Mouse (Mus musculus) kidney, embryonic 14.5 days (tissue): ENCODE data around the gene Stbd1. TPM values are rescaled to one million over a fixed set of nuclear protein-coding genes. Genes with fewer than 3 reads are reported as not detected.

ENCODE experiments used
- ATAC-seq: fragments of 200-750 bp; cut with Nextera tagmentation; 2 replicates; pipeline ENCODE4 v1.8.0; 2017; ENCODE audit warnings: moderate number of reproducible peaks, mild to moderate bottlenecking, moderate TSS enrichment, moderate library complexity; ENCODE audit not compliant: low FRiP score, low TSS enrichment
- H3K27ac ChIP-seq: fragments of 300-500 bp; sonication (generic); 2 replicates; pipeline ENCODE4 v1.5.1; 2014; ENCODE audit warnings: low read depth, mild to moderate bottlenecking, low read length, moderate library complexity, mixed read lengths
- H3K27me3 ChIP-seq: fragments of 300-500 bp; sonication (generic); 2 replicates; pipeline ENCODE4 v1.6.1; 2014; ENCODE audit warnings: mild to moderate bottlenecking, low read length; ENCODE audit not compliant: control insufficient read depth, insufficient read depth
- H3K36me3 ChIP-seq: fragments of 300-500 bp; sonication (generic); 2 replicates; pipeline ENCODE4 v1.6.1; 2014; ENCODE audit warnings: low read length, mixed read lengths; ENCODE audit not compliant: control insufficient read depth, insufficient read depth
- H3K4me1 ChIP-seq: fragments of 300-500 bp; sonication (generic); 2 replicates; pipeline ENCODE4 v1.6.1; 2014; ENCODE audit warnings: low read length, mixed read lengths; ENCODE audit not compliant: control insufficient read depth, insufficient read depth
- H3K4me2 ChIP-seq: fragments of 300-500 bp; sonication (generic); replicated peaks from 2 replicates; pipeline ENCODE4 v1.6.1; 2014; ENCODE audit warnings: low read depth, mild to moderate bottlenecking, low read length
- H3K4me3 ChIP-seq: fragments of 300-500 bp; sonication (generic); 2 replicates; pipeline ENCODE4 v1.5.1; 2014; ENCODE audit warnings: mild to moderate bottlenecking, low read length
- H3K9ac ChIP-seq: fragments of 300-500 bp; sonication (generic); 2 replicates; pipeline ENCODE4 v1.6.1; 2014; ENCODE audit warnings: low read depth, mild to moderate bottlenecking, low read length, moderate library complexity
- H3K9me3 ChIP-seq: fragments of 300-500 bp; sonication (generic); 2 replicates; pipeline ENCODE4 v1.6.1; 2016; ENCODE audit warnings: low read length; ENCODE audit not compliant: control insufficient read depth
- WGBS: fragments of 180-500 bp; shearing (Covaris S2); extraction: QIAGEN DNeasy Blood & Tissue Kit; methylation state at CpG from one replicate; pipeline ENCODE4 v1.1.7; 2014; 5-methylcytosine and 5-hydroxymethylcytosine counted together
- polyA plus RNA-seq: library from polyadenylated mRNA; unstranded; fragments of >200 nt; fragmentation: Nextera tagmentation; extraction: Ambion mirVana; gene quantifications from 2 replicates; pipeline ENCODE4 v1.2.1, GENCODE M21; 2014

The Stbd1 gene
- polyA plus RNA-seq, 1 experiment from 2014 or later, result 22.4 TPM

GRCm38 (mm10) chr5:92579559-92579958 is 23.3 kb upstream of the Stbd1 start:
- Histone ChIP-seq H3K27me3 (no peaks in the 10 kb centered on the region), H3K9me3 (no peaks in the 10 kb centered on the region), H3K27ac (no peak overlapping the region), H3K4me3 (no peak overlapping the region), H3K4me2 (no peak overlapping the region), H3K36me3 (no peaks in the 10 kb centered on the region), H3K9ac (no peak overlapping the region), H3K4me1 (no peaks in the 10 kb centered on the region)
- WGBS, result 85% methylated on average over 14 of the region's 14 CpGs
- ATAC-seq, result no peak

GRCm38 (mm10) chr5:92585932-92586331 is 16.9 kb upstream of the Stbd1 start:
- WGBS, result 50% methylated on average over 10 of the region's 10 CpGs
- Histone ChIP-seq H3K36me3 (no peaks in the 10 kb centered on the region), H3K9me3 (no peaks in the 10 kb centered on the region), H3K27me3 (no peaks in the 10 kb centered on the region), H3K27ac (no peak overlapping the region), H3K9ac (no peak overlapping the region), H3K4me3 (no peak overlapping the region), H3K4me1 (no peaks in the 10 kb centered on the region), H3K4me2 (no peak overlapping the region)
- no peak for ATAC-seq

- WGBS, result 73% methylated on average over 5 of the region's 5 CpGs
- no peak for ATAC-seq
Measured at GRCm38 (mm10) chr5:92595026-92595425, 7.8 kb upstream of the Stbd1 start.

GRCm38 (mm10) chr5:92596865-92597264 is 6.0 kb upstream of the Stbd1 start:
- Histone ChIP-seq H3K27me3 (no peaks in the 10 kb centered on the region; the same call in 1 of the 2 replicates), H3K27ac (no peak overlapping the region), H3K4me2 (no peak overlapping the region), H3K9ac (no peak overlapping the region), H3K36me3 (no peaks in the 10 kb centered on the region), H3K4me1 (no peaks in the 10 kb centered on the region), H3K9me3 (no peaks in the 10 kb centered on the region), H3K4me3 (no peak overlapping the region)
- 89% methylated on average over 8 of the region's 8 CpGs for WGBS
- no peak for ATAC-seq

More at GRCm38 (mm10) chr5:92595026-92595425, 7.8 kb upstream of the Stbd1 start:
- Histone ChIP-seq H3K27me3 (no peaks in the 10 kb centered on the region), H3K4me1 (no peaks in the 10 kb centered on the region), H3K27ac (no peak overlapping the region), H3K9me3 (no peaks in the 10 kb centered on the region), H3K9ac (no peak overlapping the region), H3K36me3 (no peaks in the 10 kb centered on the region), H3K4me3 (no peak overlapping the region), H3K4me2 (no peak overlapping the region)

DNA sequence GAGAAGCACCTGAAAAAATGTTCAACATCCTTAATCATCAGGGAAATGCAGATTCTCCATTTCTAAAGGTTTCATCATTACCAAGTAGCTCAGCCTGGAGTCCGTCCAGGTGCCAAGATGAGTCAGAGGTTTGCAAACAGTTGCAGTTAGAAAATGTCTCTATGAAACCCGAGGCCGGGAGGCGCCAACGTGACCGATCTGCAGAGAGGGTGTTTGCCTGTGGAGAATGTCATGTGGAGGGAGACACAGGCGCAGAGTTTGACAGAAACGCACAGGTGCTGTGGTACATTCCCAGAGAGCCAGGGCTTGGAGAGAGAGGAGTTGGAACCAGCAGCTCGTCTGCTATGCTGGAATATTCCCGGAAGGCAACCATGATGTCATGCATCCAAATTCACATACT is 3.8 kb upstream of the Stbd1 start:
- Histone ChIP-seq H3K27ac (no peak overlapping the region), H3K4me2 (no peak overlapping the region), H3K9me3 (no peaks in the 10 kb centered on the region), H3K27me3 (no peaks in the 10 kb centered on the region; the same call in 1 of the 2 replicates), H3K9ac (no peak overlapping the region), H3K36me3 (no peaks in the 10 kb centered on the region), H3K4me3 (no peak overlapping the region), H3K4me1 (no peaks in the 10 kb centered on the region)
- WGBS, result 81% methylated on average over 10 of the region's 10 CpGs
- ATAC-seq, result no peak

DNA sequence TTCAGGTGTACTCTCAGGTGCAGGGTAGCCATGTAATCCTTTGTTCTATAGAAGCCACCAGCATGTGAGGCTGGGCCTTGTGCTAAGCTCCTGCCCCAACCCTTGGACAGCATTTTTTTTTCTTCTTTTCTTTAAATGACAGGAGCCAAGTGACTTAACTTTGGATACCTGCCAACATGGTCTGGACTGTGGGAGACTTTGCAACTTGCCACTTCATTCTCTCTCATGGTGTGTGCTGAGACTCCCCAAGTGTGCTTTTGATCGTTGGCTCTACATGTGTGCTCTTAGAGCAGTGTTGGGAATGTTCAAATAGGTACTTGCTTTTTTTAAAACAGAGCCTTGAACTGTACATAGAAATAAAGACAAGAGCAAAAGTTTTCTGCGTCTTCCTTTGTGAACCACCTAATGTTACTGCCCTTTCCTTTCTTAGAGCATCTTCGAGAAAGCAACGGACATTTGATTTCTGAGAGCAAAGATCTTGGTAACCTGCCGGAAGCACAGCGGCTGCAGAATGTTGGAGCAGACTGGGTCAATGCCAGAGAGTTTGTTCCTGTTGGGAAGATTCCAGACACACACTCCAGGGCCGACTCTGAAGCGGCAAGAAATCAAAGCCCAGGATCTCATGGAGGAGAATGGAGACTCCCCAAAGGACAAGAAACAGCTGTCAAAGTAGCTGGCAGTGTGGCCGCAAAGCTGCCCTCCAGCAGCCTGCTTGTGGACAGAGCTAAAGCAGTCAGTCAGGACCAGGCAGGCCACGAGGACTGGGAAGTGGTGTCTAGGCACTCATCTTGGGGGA is 1.8 kb downstream of the Stbd1 start:
- no peak overlapping the region for H3K9ac ChIP-seq
- ATAC-seq, result no peak
- H3K9me3 ChIP-seq, result no peaks in the 10 kb centered on the region
- no peak overlapping the region; the same call in 1 of the 2 replicates for H3K27ac ChIP-seq
- WGBS, result 52% methylated on average over 10 of the region's 10 CpGs
- H3K36me3 ChIP-seq, result no peaks in the 10 kb centered on the region
- no peak overlapping the region for H3K4me3 ChIP-seq
- H3K4me2 ChIP-seq, result peak overlapping the region; percentile 65
- no peaks in the 10 kb centered on the region for H3K4me1 ChIP-seq
- no peaks in the 10 kb centered on the region; the same call in 1 of the 2 replicates for H3K27me3 ChIP-seq

GRCm38 (mm10) chr5:92607492-92608229 is 4.8 kb downstream of the Stbd1 start:
- Histone ChIP-seq H3K9ac (no peak overlapping the region), H3K27me3 (no peaks in the 10 kb centered on the region), H3K27ac (no peak overlapping the region), H3K4me2 (no peak overlapping the region), H3K4me1 (no peaks in the 10 kb centered on the region), H3K9me3 (no peaks in the 10 kb centered on the region), H3K36me3 (no peaks in the 10 kb centered on the region), H3K4me3 (no peak overlapping the region)
- 88% methylated on average over 5 of the region's 5 CpGs for WGBS
- no peak for ATAC-seq

- Histone ChIP-seq H3K4me3 (no peak overlapping the region), H3K27ac (no peak overlapping the region), H3K4me2 (no peak overlapping the region), H3K9me3 (no peaks in the 10 kb centered on the region), H3K27me3 (no peaks in the 10 kb centered on the region), H3K9ac (no peak overlapping the region), H3K36me3 (no peaks in the 10 kb centered on the region), H3K4me1 (no peaks in the 10 kb centered on the region)
- ATAC-seq, result no peak
- WGBS, result 78% methylated on average over 4 of the region's 4 CpGs
Measured at GRCm38 (mm10) chr5:92612756-92613155, 9.9 kb downstream of the Stbd1 start.

- 71% methylated on average over 5 of the region's 5 CpGs for WGBS
- H3K4me1 ChIP-seq, result no peaks in the 10 kb centered on the region
- no peak for ATAC-seq
Measured at GRCm38 (mm10) chr5:92621883-92622282, 19.0 kb downstream of the Stbd1 start.

More at GRCm38 (mm10) chr5:92621883-92622282, 19.0 kb downstream of the Stbd1 start:
- H3K36me3 ChIP-seq, result no peaks in the 10 kb centered on the region
- H3K4me2 ChIP-seq, result no peak overlapping the region
- H3K9ac ChIP-seq, result no peak overlapping the region
- H3K27me3 ChIP-seq, result no peaks in the 10 kb centered on the region
- no peak overlapping the region for H3K27ac ChIP-seq
- no peak overlapping the region for H3K4me3 ChIP-seq
- no peaks in the 10 kb centered on the region for H3K9me3 ChIP-seq
